Mouse (Mus musculus) retina, adult 2 months (tissue): ENCODE results near the gene Frmd6.

ENCODE experiments used
- DNase-seq: peaks from one replicate; pipeline ENCODE4 v3.0.0-alpha.2; 2012; ENCODE audit warnings: low read depth, low spot score

The Frmd6 gene

DNA sequence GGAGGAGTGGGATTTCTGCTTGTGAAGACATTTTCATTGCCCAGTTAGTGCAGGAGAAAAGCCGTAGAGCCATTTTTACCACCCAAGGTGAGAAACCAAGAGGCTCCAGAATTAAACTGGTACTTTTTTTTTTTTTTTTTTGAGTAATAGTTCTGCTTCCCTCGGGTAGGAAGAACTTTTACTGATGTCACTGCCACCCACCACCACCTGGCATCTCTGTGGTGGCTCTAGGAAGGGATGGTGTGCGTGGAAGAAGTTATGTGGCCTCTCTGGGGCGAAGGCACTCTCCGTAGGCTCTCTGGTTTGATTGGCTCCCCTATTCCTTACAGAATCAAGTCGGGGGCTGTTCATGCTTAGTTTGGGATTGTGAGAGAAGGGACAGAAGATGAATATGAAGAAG, 17.3 kb upstream of the Frmd6 start:
- DNase-seq, result no peak

DNA sequence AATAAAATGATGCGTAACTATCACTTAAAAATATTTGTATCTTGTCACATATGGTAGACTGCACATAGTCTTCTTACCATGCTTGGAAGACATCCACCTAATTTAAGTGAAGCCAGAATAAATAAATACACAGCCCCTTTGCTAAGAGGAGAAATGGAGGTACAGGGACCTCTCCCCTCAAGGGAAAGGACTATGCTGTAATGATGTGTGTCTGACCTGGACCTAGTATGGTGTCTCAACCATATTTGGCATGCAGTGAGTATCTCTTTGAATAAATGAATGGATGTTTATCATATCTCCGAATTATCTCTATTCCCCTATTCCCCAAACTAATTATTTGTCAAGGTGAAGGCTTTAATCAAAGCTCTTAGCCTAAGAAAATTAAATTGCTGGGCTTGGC, 15.4 kb upstream of the Frmd6 start:
- DNase-seq, result no peak

DNA sequence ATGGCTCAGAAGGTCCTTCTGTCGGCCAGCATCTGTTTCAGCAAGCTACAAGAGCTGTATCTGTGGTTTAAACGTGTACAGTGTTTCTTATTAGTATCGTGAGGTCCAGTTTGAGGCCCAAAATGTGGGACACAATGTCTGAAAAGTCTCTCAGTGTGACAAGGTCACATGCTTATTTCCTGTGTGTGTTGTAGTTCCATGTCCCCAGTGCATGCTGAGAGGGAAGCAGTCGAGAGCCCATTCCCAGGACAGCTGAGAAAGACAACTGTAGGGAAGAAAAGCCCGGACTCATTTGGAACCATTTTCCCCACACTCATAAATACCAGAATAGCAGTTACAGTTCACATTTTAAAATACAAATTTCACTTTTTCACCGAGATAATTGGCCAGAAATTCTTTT, 13.5 kb upstream of the Frmd6 start:
- DNase-seq, result no peak

DNA sequence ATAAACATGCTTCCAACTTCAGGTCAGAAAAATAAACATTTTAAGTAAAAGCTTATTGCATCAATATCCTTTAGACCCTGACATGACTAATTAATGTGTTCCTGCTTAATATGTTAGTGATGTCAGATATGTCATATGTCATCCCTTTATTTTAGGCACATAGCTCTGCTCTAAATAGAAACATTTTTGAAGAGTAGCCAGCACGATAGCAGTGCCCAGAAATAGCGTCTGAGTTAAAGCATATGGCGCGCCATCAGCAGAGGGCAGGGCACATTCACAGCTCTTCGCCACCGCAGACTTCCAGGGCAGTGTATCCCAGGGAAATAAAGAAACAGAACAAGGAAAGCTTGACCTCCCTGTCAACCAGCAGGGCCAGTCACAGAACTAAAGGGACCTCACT, 13.1 kb upstream of the Frmd6 start:
- no peak for DNase-seq

DNA sequence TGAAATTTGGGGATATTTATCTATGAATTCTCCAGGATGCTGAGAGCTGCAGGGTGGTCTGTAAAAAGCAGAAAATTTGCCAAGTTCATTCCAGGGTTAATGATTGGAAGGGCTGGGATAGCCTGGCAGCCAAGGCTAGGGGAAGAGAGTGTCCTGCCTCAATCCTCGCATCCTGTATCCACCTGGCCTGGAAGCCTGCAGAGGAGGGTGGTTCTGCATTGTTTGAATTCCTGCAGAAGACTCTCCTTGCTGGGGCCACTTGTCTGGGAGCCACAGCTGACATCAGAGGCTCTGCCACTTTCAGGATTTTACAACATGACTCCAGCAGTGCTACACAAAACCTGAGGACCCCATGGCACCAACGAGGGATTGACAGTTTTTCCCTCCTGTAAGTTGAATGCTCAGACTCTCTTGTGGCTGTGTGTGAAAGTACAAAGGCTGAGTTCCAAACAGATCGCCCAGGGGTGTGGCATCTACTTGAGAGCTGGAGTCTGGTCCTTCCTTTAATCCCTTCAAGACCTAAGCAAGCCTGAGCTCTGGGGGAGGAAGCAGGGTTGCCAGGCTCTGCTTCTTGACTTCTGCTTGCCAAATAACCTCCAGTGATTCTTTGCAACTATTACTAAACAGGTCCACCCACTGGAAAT, 12.4 kb upstream of the Frmd6 start:
- DNase-seq, result no peak

DNA sequence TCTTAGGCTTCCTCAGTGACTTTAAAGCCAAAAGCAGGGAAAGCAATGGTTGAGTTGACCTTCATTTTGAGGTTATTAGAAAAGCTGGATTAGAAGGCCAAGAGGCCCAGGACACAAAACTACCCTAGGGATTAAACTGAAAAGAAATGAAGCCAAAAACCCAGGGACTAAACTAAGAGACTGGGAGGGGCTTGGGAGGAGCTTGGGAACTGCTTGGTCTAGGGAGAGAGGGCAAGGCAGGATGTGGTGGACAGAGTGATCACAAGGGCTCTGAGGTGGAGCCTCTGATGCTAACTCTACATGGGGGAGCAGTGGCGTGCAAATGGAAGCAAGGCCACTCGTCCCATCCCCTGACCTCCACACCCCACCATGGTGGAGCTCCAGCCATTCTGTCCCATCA, 8.6 kb upstream of the Frmd6 start:
- DNase-seq, result no peak

DNA sequence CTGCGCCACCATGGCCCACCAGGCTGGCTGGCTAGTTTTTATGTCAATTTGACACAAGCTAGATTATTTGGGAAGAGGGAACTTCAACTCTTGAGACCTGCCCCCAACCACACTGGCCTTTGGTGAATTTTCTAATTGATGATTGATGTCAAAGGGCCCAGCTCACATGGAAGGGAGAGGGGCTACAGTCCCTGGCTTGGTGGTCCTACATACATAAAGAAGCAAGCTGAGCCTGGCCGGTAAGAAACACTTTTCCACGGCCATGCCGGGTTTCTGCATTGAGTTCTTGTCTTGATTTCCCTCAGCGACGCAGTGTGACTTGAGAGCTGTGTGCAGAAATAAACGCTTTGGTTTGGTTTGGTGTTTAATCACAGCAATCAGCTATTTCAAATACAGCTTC, 1.3 kb upstream of the Frmd6 start:
- DNase-seq, result no peak

DNA sequence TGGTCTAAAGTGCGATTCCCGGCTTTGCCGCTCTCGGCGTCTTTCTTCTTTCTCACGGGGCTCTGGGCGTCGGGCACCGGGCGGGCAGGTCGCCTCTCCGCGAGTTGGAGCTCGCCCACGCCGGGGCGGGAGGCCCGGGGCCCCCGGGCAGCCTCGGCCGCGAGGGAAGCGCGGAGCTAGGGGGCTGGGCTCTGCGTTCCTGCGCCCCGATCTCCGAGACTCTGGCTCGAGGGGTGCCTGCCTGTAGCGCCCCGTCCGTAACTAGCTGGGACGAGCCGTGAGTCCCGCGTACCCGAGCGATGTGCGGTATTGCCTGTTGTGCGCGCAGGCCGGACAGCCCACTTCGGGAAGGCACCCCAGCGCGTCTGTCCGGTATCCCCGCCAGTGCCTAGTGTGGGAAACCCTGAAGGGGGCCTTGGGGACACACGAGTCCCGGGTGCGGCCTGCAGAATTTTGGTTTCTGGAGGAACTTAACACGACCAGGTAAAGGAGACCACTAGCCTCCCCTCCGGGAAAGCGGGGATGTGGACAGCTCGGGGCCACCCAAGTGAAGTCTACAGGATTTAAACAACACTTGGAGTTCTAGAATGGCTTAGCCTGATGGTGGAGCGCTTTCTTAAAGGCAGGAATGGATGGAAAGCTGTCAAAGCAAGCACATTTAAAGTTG, 470 bp downstream of the Frmd6 start:
- peak; percentile 11 for DNase-seq

DNA sequence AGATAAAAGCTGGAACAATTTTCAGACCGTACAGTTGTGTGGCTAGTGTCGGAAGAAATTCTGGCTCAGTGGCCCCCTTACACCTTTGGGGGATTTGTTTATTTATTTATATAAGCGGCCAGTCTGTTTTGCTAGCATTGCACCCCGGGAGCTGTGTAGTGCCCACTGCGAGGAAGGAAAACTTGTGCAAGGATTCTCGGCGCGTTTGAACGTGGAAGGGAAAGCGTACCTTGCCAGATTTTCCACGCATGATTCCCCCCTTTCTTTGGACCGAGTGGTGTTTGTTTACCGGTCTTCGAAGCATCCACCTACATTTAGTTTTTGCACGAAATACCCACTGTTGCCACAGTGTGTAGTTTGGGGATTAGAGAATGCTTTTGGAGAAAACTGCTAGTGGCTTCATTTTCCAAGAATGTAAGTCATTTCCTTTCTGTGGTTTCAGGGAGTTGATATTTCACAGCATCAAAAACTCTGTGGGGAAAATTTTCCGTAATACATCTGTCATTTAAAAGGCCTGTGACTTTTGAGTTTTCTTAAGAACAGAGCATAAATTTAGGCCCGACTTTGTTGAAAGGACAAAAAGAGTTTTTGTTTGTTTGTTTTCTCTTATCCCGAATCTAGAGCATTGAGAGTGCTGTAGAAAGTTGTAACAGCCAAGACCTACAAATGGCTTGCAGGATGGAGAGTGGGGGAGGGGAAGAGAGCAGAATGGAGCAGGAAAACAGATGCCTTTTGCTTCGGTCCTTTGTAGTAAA, 1.2 kb downstream of the Frmd6 start:
- DNase-seq, result no peak

DNA sequence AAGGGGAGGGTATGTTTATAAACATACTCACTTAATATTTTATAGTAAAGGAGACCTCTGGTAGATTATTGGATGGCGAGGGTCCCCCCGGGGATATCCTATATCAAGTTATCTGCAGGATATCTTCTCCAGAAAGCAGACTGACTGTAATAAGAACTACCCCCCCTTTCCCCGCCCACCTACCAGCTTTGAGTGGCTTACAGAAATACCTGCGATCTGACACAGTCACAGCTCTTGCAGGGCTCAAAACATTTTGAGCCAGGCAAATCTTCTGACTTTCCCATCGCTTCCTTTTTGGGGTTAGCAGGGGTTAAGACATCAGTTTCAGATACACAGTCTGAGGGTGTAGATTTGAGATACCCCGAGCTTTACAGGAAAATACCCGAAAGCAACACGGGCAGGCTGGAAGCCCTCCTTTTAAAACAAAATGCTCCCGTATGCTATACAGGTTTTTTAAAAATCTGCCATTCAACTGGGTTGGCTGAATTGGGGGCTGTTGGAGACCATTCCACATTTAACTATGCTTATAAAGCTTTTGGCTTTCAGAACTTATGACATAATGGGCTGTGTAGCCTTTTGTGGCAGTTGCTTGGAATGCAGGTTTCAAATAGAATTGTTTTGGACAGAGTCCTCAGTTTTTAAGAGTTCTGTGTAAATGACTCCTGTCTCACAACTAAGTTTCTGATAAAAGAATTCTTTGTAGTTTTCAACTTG, 2.0 kb downstream of the Frmd6 start:
- no peak for DNase-seq

DNA sequence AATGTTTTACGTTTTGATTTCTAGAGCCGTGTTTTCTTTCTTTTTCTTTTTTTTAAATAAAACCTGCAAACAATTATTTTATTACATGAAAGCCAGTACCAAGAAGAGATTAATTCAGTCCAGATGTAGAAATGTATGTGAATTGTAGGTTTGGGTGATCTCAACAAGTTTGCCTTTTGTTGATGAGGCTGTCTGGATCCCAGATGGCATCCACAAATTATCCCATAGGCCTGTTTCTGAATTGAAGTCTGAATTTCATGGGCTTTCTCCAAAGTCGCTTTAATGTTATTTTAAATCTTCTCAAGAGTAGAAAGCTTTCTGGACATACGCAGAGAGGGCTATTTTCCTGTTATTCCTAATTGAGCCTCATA, 2.6 kb downstream of the Frmd6 start:
- no peak for DNase-seq

DNA sequence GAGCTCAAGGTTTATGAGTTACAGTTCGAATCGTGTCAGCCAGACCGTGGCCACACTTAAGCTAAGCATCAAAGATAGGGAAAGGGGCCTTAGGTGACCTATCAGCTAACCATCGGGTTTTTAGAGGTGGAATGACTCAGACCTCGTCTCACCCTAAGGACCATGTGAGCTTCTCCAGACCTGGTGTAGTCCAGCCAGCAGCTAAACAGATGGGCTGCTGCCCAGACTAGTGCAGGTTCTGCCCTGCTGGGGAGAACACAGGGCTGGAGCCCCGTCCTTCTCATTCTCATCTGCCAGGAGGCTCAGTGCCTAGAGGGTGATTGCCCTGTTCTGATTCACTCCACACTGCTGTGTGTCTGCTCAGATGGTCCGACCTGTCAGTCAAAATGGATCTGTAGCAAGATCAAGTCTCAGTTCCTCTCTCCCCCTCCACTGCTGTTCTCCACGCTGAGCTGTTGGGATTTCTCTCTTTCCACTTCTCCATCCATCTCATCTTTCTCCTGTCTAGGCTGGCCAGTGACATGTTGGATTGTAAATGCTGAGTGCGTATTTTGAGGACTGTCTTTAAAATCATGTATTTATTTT, 5.8 kb downstream of the Frmd6 start:
- no peak for DNase-seq

DNA sequence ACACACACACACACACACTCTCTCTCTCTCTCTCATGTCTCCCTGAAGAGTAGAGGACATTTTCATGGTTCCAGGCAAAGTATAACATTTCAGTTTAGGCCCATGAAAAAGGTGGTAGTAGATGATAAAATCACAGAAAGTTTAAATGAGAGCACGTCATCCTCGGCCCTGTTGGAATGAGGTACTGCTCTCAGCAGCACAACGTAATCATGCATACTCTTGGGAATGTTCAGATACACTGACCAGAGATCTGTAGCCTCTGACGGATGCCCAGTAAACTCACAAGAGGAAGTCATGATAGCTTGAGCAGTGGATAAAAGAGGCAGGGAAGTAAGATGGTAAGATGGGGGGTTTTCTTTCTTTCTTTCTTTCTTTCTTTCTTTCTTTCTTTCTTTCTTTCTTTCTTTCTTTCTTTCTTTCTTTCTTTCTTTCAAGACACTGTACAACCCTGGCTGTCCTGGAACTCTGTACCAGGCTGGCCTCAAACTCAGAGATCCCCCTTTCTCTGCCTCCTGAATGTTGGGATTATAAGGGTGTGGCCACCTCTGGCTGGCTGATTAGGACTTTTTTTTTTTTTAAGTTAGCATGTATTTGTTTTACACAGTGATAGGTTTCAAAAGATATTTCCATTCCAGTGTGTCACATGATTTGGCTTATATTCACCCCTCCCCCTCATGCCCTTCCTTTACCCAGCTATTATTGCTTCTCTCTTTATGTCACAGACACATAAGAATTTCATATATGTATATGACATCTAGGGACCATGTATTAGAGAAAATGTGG, 7.1 kb downstream of the Frmd6 start:
- no peak for DNase-seq

DNA sequence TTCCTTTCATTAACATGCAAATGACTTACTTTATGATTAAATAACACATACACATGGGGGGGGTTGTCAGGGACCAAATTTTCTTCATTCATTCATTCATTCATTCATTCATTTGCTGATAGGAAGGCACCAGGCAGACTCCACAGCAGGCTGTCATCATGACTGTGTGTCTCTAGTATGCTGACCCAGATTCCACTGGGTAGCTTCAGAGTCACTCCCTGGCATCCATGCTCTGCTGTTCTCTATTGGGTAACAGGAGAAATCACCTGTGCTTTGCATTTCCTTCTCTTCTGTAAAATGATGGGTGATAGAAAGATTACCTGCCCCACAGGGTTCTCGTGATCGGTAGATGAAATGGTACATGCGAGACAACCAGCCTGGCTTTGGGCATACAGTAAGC, 7.7 kb downstream of the Frmd6 start:
- no peak for DNase-seq

DNA sequence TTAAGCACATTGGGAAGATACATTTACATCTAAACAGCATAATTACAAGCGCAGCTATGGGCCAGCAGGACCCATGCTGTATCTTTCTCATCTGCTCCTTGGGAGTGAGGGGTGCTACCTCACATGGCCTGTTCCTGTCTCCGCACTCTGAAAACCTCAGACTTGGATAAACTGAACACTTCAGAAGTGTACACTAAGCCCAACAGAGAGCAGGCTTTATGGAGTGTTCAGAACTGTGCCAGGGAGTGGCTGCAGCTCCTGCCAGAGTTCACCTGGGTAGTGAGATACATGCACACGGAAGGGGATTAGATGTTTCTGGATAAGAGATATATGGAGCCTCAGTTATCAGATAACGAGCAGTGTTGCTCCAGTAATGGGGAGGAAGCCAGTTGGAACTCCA, 8.7 kb downstream of the Frmd6 start:
- no peak for DNase-seq

DNA sequence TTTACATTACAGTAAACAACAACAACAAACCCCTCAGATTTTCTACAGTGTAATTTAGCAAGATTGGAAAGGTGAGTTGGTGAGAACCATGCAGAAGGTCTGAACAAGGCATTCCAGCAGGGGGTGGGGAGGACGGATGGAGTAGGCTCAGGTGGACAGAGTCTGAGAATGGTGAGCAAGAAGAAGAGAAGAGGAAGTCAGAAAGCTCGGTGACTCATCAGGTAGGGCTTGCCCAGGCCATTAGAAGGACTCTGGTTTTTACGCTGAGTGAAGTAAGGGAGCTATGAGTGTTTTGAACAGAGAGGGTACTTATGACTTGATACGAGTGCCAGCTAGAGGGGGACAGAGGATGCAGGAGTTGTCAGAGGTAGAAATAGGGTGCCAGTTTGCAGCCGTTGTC, 9.7 kb downstream of the Frmd6 start:
- DNase-seq, result no peak

DNA sequence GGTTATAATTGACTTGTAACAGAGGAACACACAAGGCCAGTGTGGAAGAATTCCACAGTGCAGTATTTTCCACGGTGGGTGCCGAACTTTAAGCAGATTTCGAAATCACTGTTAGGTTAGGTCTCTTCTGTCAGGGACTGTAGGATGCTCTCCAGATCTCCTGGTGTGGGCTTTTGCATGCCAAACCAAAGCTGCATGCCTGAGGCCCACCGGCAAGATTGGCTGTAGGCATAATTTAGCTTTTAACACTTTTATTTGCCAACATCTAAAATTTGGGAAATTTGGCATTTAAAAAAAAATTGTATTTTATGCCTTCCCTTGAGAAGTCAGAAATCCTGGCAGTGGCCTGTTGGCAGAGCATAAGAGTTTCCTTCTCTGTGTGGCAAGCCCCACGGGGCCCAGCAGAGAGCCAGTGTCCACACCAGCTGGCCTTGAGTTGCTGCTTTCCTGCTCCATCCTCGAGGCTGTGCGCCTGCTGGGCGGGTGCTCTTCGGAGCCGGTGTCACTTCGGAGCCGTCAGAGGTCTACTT, 12.5 kb downstream of the Frmd6 start:
- DNase-seq, result no peak

DNA sequence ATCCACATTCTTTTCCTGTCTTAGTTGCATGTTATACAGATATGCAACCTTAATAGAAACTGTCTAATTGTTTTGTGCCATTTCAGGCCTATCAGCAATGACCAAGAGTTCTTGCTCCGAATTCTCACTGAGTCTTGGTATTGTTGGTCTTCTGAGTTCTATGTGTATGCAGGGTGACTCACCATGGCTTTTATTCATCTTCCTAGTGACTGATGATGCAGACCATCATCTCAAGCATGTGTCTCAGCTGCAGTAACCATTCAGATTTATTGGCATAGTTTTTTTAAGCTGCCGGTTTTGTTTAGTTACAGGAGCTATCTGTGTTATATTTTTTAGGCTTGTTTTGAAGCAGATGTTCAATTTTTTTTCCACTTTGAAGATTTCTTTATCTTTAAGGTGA, 20.1 kb downstream of the Frmd6 start:
- no peak for DNase-seq

DNA sequence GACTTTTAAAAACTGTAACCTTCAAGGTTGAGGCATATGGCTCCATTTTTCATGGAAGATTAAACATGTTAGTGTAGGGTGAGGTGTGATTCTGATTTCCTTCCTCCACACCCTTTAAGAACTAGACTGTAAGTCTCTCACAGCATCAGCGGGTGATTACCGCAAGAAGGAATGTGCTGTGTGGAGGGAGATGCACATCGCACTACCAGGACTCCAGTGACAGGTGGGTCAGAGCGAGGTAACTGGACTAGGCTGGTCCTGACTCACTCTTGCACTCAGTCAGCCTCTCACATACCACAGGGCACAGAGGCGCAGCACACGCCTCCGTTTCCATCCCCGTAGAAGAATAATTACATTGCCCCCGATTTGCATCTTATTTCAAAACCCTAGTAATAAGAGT, 23.7 kb downstream of the Frmd6 start:
- no peak for DNase-seq

DNA sequence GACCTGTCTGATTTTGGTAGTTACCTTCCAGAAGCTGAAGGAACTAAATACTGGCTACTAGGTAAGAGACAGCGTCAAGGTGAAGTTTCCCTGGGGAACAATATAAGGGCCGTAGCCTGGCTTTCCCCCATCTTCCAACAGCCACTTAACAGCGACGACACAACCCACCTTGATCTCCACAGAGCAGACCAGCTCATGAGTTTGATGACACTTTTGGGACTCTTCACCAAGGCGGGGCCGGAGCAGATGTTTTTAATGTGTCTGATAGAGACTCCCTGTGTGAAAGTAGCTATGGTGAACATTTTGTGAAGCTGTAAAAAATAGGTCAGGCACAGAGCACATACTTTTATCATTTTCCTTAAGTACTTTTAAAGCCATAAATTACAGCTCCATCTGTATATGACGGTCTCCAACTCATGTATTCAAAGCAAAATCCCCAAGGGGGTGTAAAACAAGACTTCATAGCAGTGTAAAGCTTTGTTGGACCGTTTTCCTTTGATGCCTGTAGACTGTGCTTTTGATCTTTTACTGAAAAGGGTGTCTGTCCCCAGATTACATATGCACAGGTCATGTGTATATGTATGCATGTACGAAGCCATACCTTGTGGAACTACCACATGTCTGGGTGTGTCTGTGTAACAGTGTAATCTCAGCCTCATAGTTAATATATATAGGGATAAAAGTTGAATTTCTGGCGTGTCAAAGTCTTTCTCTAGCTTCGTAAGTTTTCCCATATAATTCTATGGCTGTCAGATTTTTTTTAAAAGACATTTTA, 24.4 kb downstream of the Frmd6 start:
- no peak for DNase-seq
